Mouse (Mus musculus) limb, embryonic 14.5 days (tissue): ENCODE results near the gene Bub3. TPM values are rescaled to one million over a fixed set of nuclear protein-coding genes. Genes with fewer than 3 reads are reported as not detected.

ENCODE experiments used
- ATAC-seq: fragments of 200-750 bp; cut with Nextera tagmentation; 2 replicates; pipeline ENCODE4 v1.8.0; 2017; ENCODE audit warnings: low read depth, moderate number of reproducible peaks, moderate TSS enrichment; ENCODE audit not compliant: low FRiP score
- DNase-seq: peaks from one replicate; pipeline ENCODE4 v3.0.0-alpha.2; 2015; ENCODE audit warnings: low spot score
- H3K27ac ChIP-seq: fragments of 300-500 bp; sonication (generic); replicated peaks from 2 replicates; pipeline ENCODE4 v1.5.1; 2014; ENCODE audit warnings: low read depth, mild to moderate bottlenecking, low read length, moderate library complexity, mixed read lengths
- H3K27me3 ChIP-seq: fragments of 300-500 bp; sonication (generic); 2 replicates; pipeline ENCODE4 v1.6.1; 2014; ENCODE audit warnings: low read length, mixed read lengths; ENCODE audit not compliant: control insufficient read depth, insufficient read depth
- H3K36me3 ChIP-seq: fragments of 300-500 bp; sonication (generic); 2 replicates; pipeline ENCODE4 v1.6.1; 2014; ENCODE audit warnings: mild to moderate bottlenecking, low read length, moderate library complexity, mixed read lengths; ENCODE audit not compliant: control insufficient read depth, insufficient read depth
- H3K4me1 ChIP-seq: fragments of 300-500 bp; sonication (generic); 2 replicates; pipeline ENCODE4 v1.6.1; 2014; ENCODE audit warnings: antibody characterized with exemption, low read length, mixed read lengths; ENCODE audit not compliant: control insufficient read depth, insufficient read depth
- H3K4me2 ChIP-seq: fragments of 300-500 bp; sonication (generic); replicated peaks from 2 replicates; pipeline ENCODE4 v1.6.1; 2014; ENCODE audit warnings: low read depth, mild to moderate bottlenecking, low read length, moderate library complexity; ENCODE audit not compliant: severe bottlenecking
- H3K4me3 ChIP-seq: fragments of 300-500 bp; sonication (generic); replicated peaks from 2 replicates; pipeline ENCODE4 v1.5.1; 2014; ENCODE audit warnings: low read length
- H3K9ac ChIP-seq: fragments of 300-500 bp; sonication (generic); 2 replicates; pipeline ENCODE4 v1.6.1; 2014; ENCODE audit warnings: mild to moderate bottlenecking, low read depth, low read length, moderate library complexity; ENCODE audit not compliant: severe bottlenecking
- H3K9me3 ChIP-seq: fragments of 300-500 bp; sonication (generic); 2 replicates; pipeline ENCODE4 v1.6.1; 2016; ENCODE audit warnings: low read length; ENCODE audit not compliant: control insufficient read depth
- POLR2A ChIP-seq: fragments of 200-500 bp; IDR thresholded peaks from 2 replicates; pipeline ENCODE4 v1.8.0; 2012; ENCODE audit warnings: inconsistent platforms, mild to moderate bottlenecking, moderate library complexity, borderline replicate concordance; ENCODE audit not compliant: insufficient read depth, insufficient read length; ENCODE audit errors: extremely low read depth
- WGBS: fragments of 180-500 bp; shearing (Covaris S2); extraction: QIAGEN DNeasy Blood & Tissue Kit; methylation state at CpG from one replicate; pipeline ENCODE4 v1.1.7; 2014; 5-methylcytosine and 5-hydroxymethylcytosine counted together
- polyA plus RNA-seq, 2 experiments: library from polyadenylated mRNA; depleted of rRNA in 1 of 2; stranded (reverse) in 1 of 2; unstranded in 1 of 2; fragments of >200 nt; fragmentation: Nextera tagmentation in 1 of 2; extraction: Ambion mirVana in 1 of 2; gene quantifications; 2 replicates each; pipeline versions ENCODE4 v1.2.1 to v1.2.3; 2012 to 2014

The Bub3 gene
- polyA plus RNA-seq, 2 experiments: 169 to 189 TPM

DNA sequence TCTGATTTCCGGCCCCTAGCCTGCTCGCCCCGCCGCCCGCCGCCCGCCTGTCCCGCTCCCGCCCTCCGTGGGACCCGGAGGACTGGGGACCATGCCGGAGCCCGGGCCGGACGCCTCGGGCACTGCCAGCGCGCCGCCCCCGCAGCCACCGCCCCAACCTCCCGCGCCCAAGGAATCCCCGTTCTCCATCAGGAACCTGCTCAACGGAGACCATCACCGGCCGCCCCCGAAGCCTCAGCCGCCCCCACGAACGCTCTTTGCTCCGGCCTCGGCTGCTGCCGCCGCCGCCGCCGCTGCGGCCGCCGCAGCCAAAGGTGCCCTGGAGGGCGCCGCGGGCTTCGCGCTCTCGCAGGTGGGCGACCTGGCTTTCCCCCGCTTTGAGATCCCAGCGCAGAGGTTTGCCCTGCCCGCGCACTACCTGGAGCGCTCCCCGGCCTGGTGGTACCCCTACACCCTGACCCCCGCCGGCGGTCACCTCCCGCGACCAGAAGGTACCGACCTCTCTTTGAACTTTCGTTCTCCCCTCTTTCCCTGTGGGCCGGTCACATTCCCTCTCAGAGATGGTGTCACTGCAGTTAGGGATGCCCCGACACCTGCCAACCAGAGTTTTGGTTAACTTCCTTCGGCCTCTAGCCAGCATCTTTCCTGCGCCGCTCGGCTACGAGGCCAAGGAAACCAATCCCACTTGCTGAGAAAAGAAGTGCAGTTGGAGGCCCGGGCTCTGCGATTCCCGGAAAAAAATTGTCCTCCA lies 17.0 kb upstream of the Bub3 start:
- no peaks in the 10 kb centered on the region for H3K36me3 ChIP-seq
- ATAC-seq: 0 out of 2 replicates have a peak, but pooled peaks have one; percentile 7
- H3K9ac ChIP-seq: peak overlapping the region; percentile 40; the same call in 1 of the 2 replicates
- no peak for TF ChIP-seq POLR2A
- under 1% methylated on average over 46 of the region's 71 CpGs for WGBS
- peak overlapping the region; percentile 40 for H3K4me3 ChIP-seq
- no peak overlapping the region for H3K27ac ChIP-seq
- H3K4me1 ChIP-seq: peaks cover 16% of the 10 kb centered on the region; the same call in 1 of the 2 replicates
- DNase-seq: no peak
- peaks cover 79% of the 10 kb centered on the region for H3K27me3 ChIP-seq
- peak overlapping the region; percentile 67 for H3K4me2 ChIP-seq
- no peaks in the 10 kb centered on the region for H3K9me3 ChIP-seq

DNA sequence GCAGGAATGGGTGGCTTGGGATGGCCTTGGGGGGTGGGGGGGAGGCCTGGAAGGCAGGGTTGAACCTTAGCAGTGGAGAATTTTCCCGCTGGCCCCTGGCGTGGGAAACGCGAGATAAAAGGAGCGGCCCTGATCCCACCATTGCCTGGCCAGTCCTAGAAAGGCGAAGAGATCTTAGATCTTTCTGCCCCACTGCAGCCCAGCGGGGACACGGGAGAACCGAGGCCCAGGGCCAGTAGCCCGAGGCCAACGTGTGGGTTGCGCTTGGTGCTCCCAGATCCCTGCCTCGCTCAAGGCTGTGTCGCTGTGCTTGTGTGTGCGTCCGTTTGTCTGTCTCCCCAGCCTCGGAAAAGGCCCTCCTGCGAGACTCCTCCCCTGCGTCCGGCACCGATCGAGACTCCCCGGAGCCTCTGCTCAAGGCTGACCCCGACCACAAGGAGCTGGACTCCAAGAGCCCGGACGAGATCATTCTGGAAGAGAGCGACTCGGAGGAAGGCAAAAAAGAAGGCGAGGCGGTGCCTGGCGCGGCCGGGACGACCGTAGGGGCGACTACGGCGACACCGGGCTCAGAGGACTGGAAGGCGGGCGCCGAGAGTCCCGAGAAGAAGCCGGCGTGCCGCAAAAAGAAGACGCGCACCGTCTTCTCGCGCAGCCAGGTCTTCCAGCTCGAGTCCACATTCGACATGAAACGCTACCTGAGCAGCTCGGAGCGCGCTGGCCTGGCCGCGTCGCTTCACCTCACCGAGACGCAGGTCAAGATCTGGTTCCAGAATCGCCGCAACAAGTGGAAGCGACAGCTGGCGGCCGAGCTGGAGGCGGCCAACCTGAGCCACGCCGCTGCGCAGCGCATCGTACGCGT lies 16.2 kb upstream of the Bub3 start:
- peaks cover 16% of the 10 kb centered on the region; the same call in 1 of the 2 replicates for H3K4me1 ChIP-seq
- no peak overlapping the region for H3K9ac ChIP-seq
- H3K9me3 ChIP-seq: no peaks in the 10 kb centered on the region
- H3K27me3 ChIP-seq: peaks cover 87% of the 10 kb centered on the region
- H3K36me3 ChIP-seq: no peaks in the 10 kb centered on the region
- H3K27ac ChIP-seq: no peak overlapping the region
- ATAC-seq: no peak
- TF ChIP-seq POLR2A: no peak
- DNase-seq: no peak
- H3K4me2 ChIP-seq: peak overlapping the region; percentile 67
- H3K4me3 ChIP-seq: peak overlapping the region; percentile 40
- WGBS: 2% methylated on average over 63 of the region's 75 CpGs

DNA sequence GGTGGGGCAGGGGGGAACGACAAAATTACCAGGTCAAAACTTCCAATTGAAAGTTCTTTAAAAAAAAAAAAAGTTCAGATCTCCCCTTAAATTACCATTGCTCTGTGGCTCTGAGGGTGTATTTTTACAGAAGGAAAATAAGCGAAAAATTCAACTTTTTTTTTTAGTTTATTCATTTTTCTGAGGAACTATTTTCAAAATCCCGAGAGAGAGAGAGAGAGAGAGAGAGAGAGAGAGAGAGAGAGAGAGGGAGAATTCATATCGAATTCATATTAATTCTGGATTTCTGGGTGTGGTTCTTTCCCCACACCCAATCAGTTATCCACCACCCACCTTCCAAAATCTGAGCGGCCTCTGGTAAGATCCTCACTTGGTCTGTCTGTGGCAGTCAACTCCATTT lies 15.2 kb upstream of the Bub3 start:
- no peak overlapping the region for H3K4me2 ChIP-seq
- H3K27ac ChIP-seq: no peak overlapping the region
- H3K4me1 ChIP-seq: peaks cover 16% of the 10 kb centered on the region; the same call in 1 of the 2 replicates
- H3K27me3 ChIP-seq: peaks cover 96% of the 10 kb centered on the region
- no peak for DNase-seq
- no peak for TF ChIP-seq POLR2A
- no peak overlapping the region for H3K9ac ChIP-seq
- no peaks in the 10 kb centered on the region for H3K9me3 ChIP-seq
- H3K36me3 ChIP-seq: no peaks in the 10 kb centered on the region
- WGBS: 2% methylated on average over 5 of the region's 5 CpGs
- H3K4me3 ChIP-seq: no peak overlapping the region
- ATAC-seq: no peak

DNA sequence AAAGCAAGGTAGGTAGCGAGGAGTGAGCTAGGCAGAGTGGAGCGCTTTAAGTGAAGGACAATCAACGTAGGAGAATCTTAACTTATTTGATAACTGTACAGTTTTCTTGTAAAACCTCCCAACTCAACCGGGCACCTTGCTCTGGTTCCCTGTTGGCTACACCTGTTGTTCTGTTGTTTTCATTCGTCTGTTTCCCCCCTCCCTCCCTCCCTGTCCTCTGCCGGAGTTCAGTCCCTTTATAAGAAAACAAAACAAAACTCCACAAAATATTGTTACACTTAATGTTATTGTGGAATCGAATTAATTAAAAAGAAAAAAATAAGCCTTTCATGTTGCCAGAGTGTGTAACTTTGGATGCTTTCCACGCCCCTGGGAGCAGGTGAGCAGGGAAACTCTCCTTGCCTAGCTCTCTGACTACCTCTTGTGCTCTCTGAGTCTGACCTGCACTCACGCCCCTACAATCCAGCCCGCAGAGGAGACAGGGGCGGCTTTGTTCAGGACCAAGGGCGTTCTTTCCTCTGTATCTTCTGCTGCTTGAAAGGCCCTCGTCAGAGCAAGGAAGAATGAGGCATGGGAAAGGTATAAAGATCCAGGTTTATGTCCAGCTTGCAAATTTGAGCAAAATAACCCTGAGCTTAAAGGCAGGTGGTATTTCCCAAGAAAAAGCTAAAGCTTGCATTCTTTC lies 14.2 kb upstream of the Bub3 start:
- 4% methylated on average over 13 of the region's 13 CpGs for WGBS
- ATAC-seq: no peak
- Histone ChIP-seq H3K9ac (no peak overlapping the region), H3K27ac (no peak overlapping the region), H3K9me3 (no peaks in the 10 kb centered on the region), H3K4me2 (no peak overlapping the region), H3K4me1 (peaks cover 16% of the 10 kb centered on the region; the same call in 1 of the 2 replicates), H3K4me3 (no peak overlapping the region), H3K36me3 (no peaks in the 10 kb centered on the region), H3K27me3 (peaks cover 98% of the 10 kb centered on the region)
- DNase-seq: no peak
- no peak for TF ChIP-seq POLR2A

DNA sequence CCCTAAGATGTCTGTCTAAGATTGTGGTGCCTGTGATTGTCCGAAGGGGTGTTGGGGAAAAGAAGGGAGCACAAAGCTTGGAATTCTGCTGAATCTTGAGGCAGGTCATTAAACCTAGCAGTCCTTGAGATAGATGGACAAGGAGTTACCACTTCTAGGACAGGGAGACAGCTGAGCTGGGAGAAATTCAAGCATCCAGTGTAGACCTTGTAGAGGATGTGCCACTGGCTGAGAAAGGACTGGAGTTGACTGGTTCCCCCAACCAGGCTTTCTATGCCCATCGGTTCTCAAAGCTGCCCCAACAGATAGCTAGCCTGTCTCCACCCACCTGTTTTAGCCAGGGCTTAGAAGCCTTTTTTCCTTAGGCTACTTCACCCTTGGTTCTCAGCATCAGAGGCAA lies 13.6 kb upstream of the Bub3 start:
- no peak for DNase-seq

More for the DNA sequence above, 13.6 kb upstream of the Bub3 start:
- Histone ChIP-seq H3K4me3 (no peak overlapping the region), H3K27ac (no peak overlapping the region), H3K36me3 (no peaks in the 10 kb centered on the region), H3K4me1 (peaks cover 16% of the 10 kb centered on the region; the same call in 1 of the 2 replicates), H3K4me2 (no peak overlapping the region), H3K9me3 (no peaks in the 10 kb centered on the region), H3K27me3 (peaks cover 98% of the 10 kb centered on the region), H3K9ac (no peak overlapping the region)
- TF ChIP-seq POLR2A: no peak
- ATAC-seq: no peak
- 0% methylated on average over 2 of the region's 2 CpGs for WGBS
